Mouse (Mus musculus) lung, embryonic 15.5 days (tissue): Measurements from ENCODE around the gene Ppp1r36. TPM values are rescaled to one million over a fixed set of nuclear protein-coding genes. Genes with fewer than 3 reads are reported as not detected.
"Not testable (repeated sequence)": the region's sequence is repeated elsewhere in the genome, so short reads cannot be mapped to it uniquely, and the experiment has no call there.

Experiments
- ATAC-seq: fragments of 200-750 bp; cut with Nextera tagmentation; 2 replicates; pipeline ENCODE4 v1.8.0; 2017; ENCODE audit warnings: moderate number of reproducible peaks, borderline replicate concordance; ENCODE audit not compliant: low FRiP score, low TSS enrichment; ENCODE audit errors: extremely low read depth
- H3K27ac ChIP-seq: fragments of 300-500 bp; sonication (generic); 2 replicates; pipeline ENCODE4 v1.5.1; 2015; ENCODE audit warnings: moderate library complexity, mild to moderate bottlenecking, inconsistent platforms
- H3K27me3 ChIP-seq: fragments of 300-500 bp; sonication (generic); 2 replicates; pipeline ENCODE4 v1.6.1; 2015; ENCODE audit warnings: inconsistent platforms
- H3K36me3 ChIP-seq: fragments of 300-500 bp; sonication (generic); 2 replicates; pipeline ENCODE4 v1.6.1; 2015; ENCODE audit warnings: inconsistent platforms
- H3K4me1 ChIP-seq: fragments of 300-500 bp; sonication (generic); 2 replicates; pipeline ENCODE4 v1.6.1; 2015; ENCODE audit warnings: inconsistent platforms
- H3K4me2 ChIP-seq: fragments of 300-500 bp; sonication (generic); 2 replicates; pipeline ENCODE4 v1.6.1; 2015; ENCODE audit warnings: inconsistent platforms, mild to moderate bottlenecking, moderate library complexity
- H3K4me3 ChIP-seq: fragments of 300-500 bp; sonication (generic); 2 replicates; pipeline ENCODE4 v1.5.1; 2015; ENCODE audit warnings: mild to moderate bottlenecking, inconsistent platforms
- H3K9ac ChIP-seq: fragments of 300-500 bp; sonication (generic); 2 replicates; pipeline ENCODE4 v1.6.1; 2015; ENCODE audit warnings: inconsistent platforms
- H3K9me3 ChIP-seq: fragments of 300-500 bp; sonication (generic); 2 replicates; pipeline ENCODE4 v1.6.1; 2016; ENCODE audit warnings: inconsistent platforms
- WGBS: fragments of 180-500 bp; shearing (Covaris S2); methylation state at CpG from one replicate; pipeline ENCODE4 v1.1.7; 2015; 5-methylcytosine and 5-hydroxymethylcytosine counted together
- polyA plus RNA-seq: library from polyadenylated mRNA; unstranded; fragments of >200 nt; fragmentation: Nextera tagmentation; extraction: Ambion mirVana; gene quantifications from 2 replicates; pipeline ENCODE4 v1.2.1, GENCODE M21; 2015

The Ppp1r36 gene
- polyA plus RNA-seq, 1 experiment from 2014 or later: 5.0 TPM

DNA sequence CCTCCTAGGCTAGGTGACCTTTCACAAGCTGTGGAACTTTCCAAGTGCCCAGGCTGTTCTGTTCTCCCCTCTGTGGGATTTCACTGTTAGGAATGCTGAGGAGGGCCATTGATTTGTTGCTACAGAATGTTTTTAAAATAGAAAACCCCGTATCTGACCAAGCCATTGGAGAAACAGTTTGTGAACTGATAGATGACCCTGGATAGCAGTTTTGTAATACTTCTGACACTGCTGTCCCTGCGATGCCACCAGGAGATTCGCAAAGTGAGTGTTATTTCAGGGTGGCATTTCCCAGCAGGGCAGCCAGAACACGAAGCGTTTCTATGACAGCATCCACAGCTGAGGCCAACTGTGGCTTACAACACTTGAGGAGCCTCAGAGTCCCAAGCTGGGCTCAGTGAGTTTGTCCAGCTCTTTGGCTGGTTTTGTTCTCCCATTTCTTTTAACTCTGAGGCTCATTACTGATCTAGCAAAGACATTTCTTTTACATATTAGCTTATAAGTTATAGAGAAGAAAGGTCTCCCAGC, 13.6 kb downstream of the Ppp1r36 start:
- Histone ChIP-seq H3K27ac (no peak overlapping the region), H3K4me2 (no peak overlapping the region)
- ATAC-seq: no peak

DNA sequence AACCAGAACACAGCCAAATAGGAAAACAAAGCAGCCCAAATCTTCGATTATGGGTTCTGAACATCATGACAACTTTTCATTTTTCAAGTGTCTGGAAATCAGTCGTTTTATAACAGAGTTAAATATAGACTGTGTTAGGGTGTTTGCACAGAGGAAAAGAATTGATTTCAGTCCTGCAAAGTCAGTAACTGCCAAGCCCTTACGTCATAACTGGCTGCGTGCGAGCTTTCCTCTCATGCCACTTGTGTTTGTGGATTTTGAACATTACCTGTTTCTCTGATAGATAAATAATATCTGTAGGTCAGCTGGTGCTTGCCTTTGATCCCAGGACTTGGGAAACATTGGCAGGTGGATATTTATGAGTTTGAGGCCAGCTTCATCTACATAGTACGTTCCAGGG, 14.1 kb downstream of the Ppp1r36 start:
- Histone ChIP-seq H3K4me3 (no peak overlapping the region), H3K36me3 (no peaks in the 10 kb centered on the region), H3K27me3 (0 out of 2 replicates have a peak, but pooled peaks cover 4% of the 10 kb centered on the region), H3K4me2 (no peak overlapping the region), H3K27ac (no peak overlapping the region), H3K4me1 (peaks cover 21% of the 10 kb centered on the region), H3K9me3 (no peaks in the 10 kb centered on the region), H3K9ac (no peak overlapping the region)
- no peak for ATAC-seq
- WGBS: 61% methylated on average over 6 of the region's 6 CpGs

More for the DNA sequence above, 13.6 kb downstream of the Ppp1r36 start:
- Histone ChIP-seq H3K4me3 (no peak overlapping the region), H3K27me3 (0 out of 2 replicates have a peak, but pooled peaks cover 4% of the 10 kb centered on the region), H3K36me3 (no peaks in the 10 kb centered on the region), H3K9me3 (no peaks in the 10 kb centered on the region), H3K9ac (no peak overlapping the region), H3K4me1 (peaks cover 21% of the 10 kb centered on the region)
- WGBS: 29% methylated on average over 5 of the region's 5 CpGs

GRCm38 (mm10) chr12:76434111-76434510, 16.8 kb downstream of the Ppp1r36 start:
- Histone ChIP-seq H3K9ac (no peak overlapping the region), H3K27me3 (no peaks in the 10 kb centered on the region), H3K27ac (no peak overlapping the region), H3K4me3 (no peak overlapping the region), H3K9me3 (no peaks in the 10 kb centered on the region), H3K4me1 (peaks cover 21% of the 10 kb centered on the region), H3K4me2 (peak overlapping the region; percentile 65), H3K36me3 (no peaks in the 10 kb centered on the region)
- ATAC-seq: no peak
- 22% methylated on average over 7 of the region's 7 CpGs for WGBS

GRCm38 (mm10) chr12:76435084-76435483, 17.7 kb downstream of the Ppp1r36 start:
- H3K4me2 ChIP-seq: peak overlapping the region; percentile 65
- peak overlapping the region; percentile 35 for H3K4me3 ChIP-seq
- no peaks in the 10 kb centered on the region for H3K9me3 ChIP-seq
- H3K4me1 ChIP-seq: peaks cover 21% of the 10 kb centered on the region
- no peaks in the 10 kb centered on the region for H3K36me3 ChIP-seq
- no peaks in the 10 kb centered on the region for H3K27me3 ChIP-seq
- H3K27ac ChIP-seq: no peak overlapping the region
- ATAC-seq: peak; percentile 63; the same call in 1 of the 2 replicates
- H3K9ac ChIP-seq: peak overlapping the region; percentile 29
- WGBS: 3% methylated on average over 17 of the region's 17 CpGs

DNA sequence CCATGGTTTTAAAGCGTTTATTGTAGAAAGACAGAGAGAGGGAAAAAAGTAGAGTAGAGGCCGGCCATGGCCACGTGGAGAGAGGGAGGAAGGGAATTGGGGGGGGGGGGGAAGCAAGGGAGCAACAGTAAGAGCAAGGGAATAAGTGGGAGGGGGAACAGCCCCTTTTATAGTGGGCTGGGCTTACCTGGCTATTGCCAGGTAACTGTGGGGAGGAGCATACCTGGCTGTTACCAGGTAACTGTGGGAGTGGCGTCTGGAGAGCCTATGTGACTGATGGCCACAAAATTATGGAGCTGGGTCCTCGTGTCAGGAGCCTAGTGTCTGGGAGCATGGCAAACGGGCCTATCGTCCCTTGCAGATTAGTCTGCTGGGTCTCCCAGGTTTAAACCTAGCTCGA, 18.2 kb downstream of the Ppp1r36 start:
- Histone ChIP-seq H3K4me2 (peak overlapping the region; percentile 65), H3K9me3 (no peaks in the 10 kb centered on the region), H3K27ac (no peak overlapping the region), H3K4me3 (peak overlapping the region; percentile 35; the same call in 1 of the 2 replicates), H3K27me3 (no peaks in the 10 kb centered on the region), H3K36me3 (no peaks in the 10 kb centered on the region), H3K4me1 (peaks cover 21% of the 10 kb centered on the region), H3K9ac (peak overlapping the region; percentile 29; the same call in 1 of the 2 replicates)
- WGBS: 35% methylated on average over 8 of the region's 8 CpGs
- peak; percentile 27; the same call in 1 of the 2 replicates for ATAC-seq

- H3K4me1 ChIP-seq, H3K36me3 ChIP-seq, H3K4me3 ChIP-seq, H3K4me2 ChIP-seq, H3K9ac ChIP-seq, H3K27me3 ChIP-seq, ATAC-seq, H3K27ac ChIP-seq, H3K9me3 ChIP-seq: not testable (repeated sequence)
- 70% methylated on average over 6 of the region's 6 CpGs for WGBS
These were observed 26.1 kb downstream of the Ppp1r36 start for GRCm38 (mm10) chr12:76443488-76443887.

DNA sequence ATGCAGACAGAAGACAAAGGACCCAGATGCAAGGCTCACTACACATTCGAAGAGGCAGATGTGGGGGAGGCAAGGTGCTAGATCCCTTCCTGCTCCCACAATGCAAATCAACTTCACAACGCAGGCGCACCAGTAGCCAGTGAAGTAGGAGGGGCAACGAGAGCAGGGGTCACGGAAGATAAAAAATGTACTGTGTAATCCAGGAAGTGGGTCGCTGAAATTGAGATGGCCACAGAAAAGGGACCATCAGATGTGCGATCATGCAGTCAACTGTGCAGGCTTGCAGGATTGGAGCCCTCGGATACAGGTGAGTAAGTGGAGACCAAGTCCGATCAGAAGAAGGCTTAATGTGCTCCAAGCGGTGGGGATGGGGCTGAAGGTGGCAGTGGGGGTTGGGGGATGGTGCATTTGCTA, 27.0 kb downstream of the Ppp1r36 start:
- Histone ChIP-seq H3K36me3 (no peaks in the 10 kb centered on the region), H3K9me3 (no peaks in the 10 kb centered on the region), H3K9ac (no peak overlapping the region), H3K4me1 (peaks cover 7% of the 10 kb centered on the region; the same call in 1 of the 2 replicates), H3K4me3 (no peak overlapping the region), H3K27me3 (no peaks in the 10 kb centered on the region), H3K27ac (no peak overlapping the region), H3K4me2 (no peak overlapping the region)
- WGBS: 52% methylated on average over 10 of the region's 10 CpGs
- ATAC-seq: no peak

DNA sequence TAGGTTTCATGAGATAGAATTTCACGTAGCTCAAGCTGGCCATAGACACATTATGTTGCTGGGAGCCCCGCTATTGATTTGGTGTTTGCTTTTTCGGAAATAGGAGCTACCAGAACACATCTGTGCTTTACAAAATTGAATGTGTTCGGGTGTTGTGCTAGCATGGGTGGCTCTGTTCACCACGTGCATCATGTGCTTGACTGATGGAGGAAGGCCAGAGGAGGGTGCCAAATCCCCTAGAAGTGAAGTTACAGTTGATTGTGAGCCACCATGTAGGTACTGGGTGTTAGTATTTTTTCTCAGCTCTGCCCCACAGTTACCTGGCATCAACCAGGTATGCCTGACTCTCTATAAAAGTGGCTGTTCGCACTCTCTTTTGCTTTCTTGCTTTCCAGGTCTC, 27.5 kb downstream of the Ppp1r36 start:
- H3K36me3 ChIP-seq: no peaks in the 10 kb centered on the region
- H3K9ac ChIP-seq: no peak overlapping the region
- peaks cover 7% of the 10 kb centered on the region; the same call in 1 of the 2 replicates for H3K4me1 ChIP-seq
- ATAC-seq: no peak
- no peak overlapping the region for H3K27ac ChIP-seq
- WGBS: 78% methylated on average over 6 of the region's 6 CpGs
- H3K27me3 ChIP-seq: no peaks in the 10 kb centered on the region
- no peak overlapping the region for H3K4me3 ChIP-seq
- no peak overlapping the region for H3K4me2 ChIP-seq
- no peaks in the 10 kb centered on the region for H3K9me3 ChIP-seq

GRCm38 (mm10) chr12:76446201-76446600, 28.9 kb downstream of the Ppp1r36 start:
- Histone ChIP-seq H3K4me3 (no peak overlapping the region), H3K27ac (no peak overlapping the region), H3K9ac (no peak overlapping the region), H3K27me3 (no peaks in the 10 kb centered on the region), H3K4me1 (peaks cover 7% of the 10 kb centered on the region; the same call in 1 of the 2 replicates), H3K9me3 (no peaks in the 10 kb centered on the region), H3K4me2 (no peak overlapping the region), H3K36me3 (no peaks in the 10 kb centered on the region)
- ATAC-seq: no peak
- WGBS: 73% methylated on average over 11 of the region's 11 CpGs

GRCm38 (mm10) chr12:76448127-76448526, 30.8 kb downstream of the Ppp1r36 start:
- Histone ChIP-seq H3K9ac (no peak overlapping the region), H3K27ac (peak overlapping the region; percentile 51; the same call in 1 of the 2 replicates), H3K36me3 (no peaks in the 10 kb centered on the region), H3K9me3 (no peaks in the 10 kb centered on the region), H3K4me1 (peaks cover 7% of the 10 kb centered on the region; the same call in 1 of the 2 replicates), H3K4me3 (no peak overlapping the region), H3K27me3 (no peaks in the 10 kb centered on the region), H3K4me2 (peak overlapping the region; percentile 44)
- no peak for ATAC-seq
- 44% methylated on average over 6 of the region's 6 CpGs for WGBS

DNA sequence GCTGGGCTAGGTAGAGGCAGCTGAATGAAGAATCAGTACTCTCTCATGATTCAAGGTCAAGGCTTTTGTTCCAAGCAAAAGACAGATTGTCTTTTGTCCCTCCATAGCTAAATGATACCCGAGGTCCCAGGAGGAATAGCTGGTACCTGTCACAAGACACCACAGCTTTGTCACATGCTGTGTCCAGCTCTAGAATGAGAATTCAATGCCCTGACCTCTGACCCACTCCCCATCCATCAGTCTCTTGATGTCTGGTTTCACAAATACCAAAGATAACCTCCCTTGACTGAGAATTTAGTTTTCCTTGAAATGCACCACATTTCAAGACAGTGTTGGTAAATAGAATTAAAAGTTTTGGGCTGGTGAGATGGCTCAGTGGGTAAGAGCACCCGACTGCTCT, 34.9 kb downstream of the Ppp1r36 start:
- H3K27ac ChIP-seq: no peak overlapping the region
- H3K27me3 ChIP-seq: no peaks in the 10 kb centered on the region
- no peaks in the 10 kb centered on the region for H3K36me3 ChIP-seq
- H3K9me3 ChIP-seq: no peaks in the 10 kb centered on the region
- no peak overlapping the region for H3K4me2 ChIP-seq
- no peak overlapping the region for H3K9ac ChIP-seq
- WGBS: 17% methylated on average over 2 of the region's 2 CpGs
- ATAC-seq: no peak
- peaks cover 7% of the 10 kb centered on the region; the same call in 1 of the 2 replicates for H3K4me1 ChIP-seq
- no peak overlapping the region for H3K4me3 ChIP-seq

GRCm38 (mm10) chr12:76458445-76458844, 41.1 kb downstream of the Ppp1r36 start:
- H3K27me3 ChIP-seq, ATAC-seq, H3K36me3 ChIP-seq, H3K4me2 ChIP-seq, H3K9ac ChIP-seq, H3K27ac ChIP-seq, H3K9me3 ChIP-seq, H3K4me3 ChIP-seq, H3K4me1 ChIP-seq: not testable (repeated sequence)
- WGBS: 84% methylated on average over 4 of the region's 4 CpGs
